Mouse (Mus musculus): ENCODE measurements around the gene Gm10181. TPM values are rescaled to one million over a fixed set of nuclear protein-coding genes. Genes with fewer than 3 reads are reported as not detected.

The Gm10181 gene
- not detected for polyA plus RNA-seq (2021)

DNA sequence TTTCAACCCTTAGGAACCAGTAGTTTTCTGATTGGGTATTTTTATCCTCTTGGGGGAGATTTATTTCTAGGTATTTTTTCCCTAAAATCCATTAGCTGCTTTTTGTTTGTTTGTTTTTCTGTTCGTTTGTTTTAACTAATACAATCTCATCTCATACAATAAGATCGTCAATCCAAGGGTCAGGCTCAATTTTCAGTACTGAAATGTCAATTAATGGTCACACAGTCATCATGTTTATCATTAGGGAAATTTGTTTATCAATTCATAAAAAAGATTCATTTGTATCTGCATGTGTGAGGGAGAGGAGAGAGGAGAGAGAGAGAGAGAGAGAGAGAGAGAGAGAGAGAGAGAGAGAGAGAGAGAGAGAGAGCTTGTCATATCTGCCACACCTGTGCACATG is at the start of gene Gm10181:
TSS of gene Gm10181 (plus strand) at position 301 of the 400 bp plus-strand sequence.
- CTCF ChIA-PET = no interaction called here

DNA sequence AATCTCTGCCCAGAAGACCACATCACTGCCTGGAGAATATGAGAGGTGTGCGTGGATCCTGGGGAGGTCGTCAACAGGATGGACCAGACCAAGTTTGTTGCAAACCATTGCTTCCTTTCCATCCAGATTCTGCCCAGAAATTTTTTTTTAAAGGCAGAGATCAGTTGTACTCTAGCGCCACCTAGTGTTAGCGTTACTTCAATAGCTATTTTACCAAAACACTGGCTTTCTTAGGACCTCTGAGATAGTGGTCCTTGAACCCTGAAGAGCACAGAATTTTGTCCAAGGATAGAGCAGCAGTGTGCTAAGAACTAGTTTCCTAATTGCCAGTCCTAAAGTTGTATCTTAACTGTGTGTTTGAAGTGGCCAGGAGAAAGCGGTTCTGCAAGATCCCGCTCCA is 47.6 kb upstream of the Gm10181 start:
- peak; percentile 79 for TF ChIP-seq CTCF (IDR thresholded peaks at IDR 0.05)
- in situ Hi-C loops (cut with MboI; ENCODE audit: low pct_unique_long_range_greater_than_20kb) = loop anchor here (5.0 to 25.0 kb wide), 5 partner anchors 61 to 904 kb away; partner anchors contain the start of gene Tbx20
- no peaks in the 10 kb centered on the region for H3K27me3 ChIP-seq
- POLR2A ChIA-PET = no interaction called here
- DNase-seq (ENCODE audit: low read depth, low spot score) (no peak), ATAC-seq (no peak)
- CTCF ChIA-PET = interaction anchor here (0.8 to 3.3 kb wide), 15 partner anchors 9 to 341 kb away, joined by 3 to 18 read pairs (median 4); no protein-coding TSS in a partner anchor

More for the DNA sequence above, at the start of gene Gm10181:
- in situ Hi-C loops (cut with MboI; ENCODE audit: low pct_unique_long_range_greater_than_20kb) = no loop called here
- POLR2A ChIA-PET = no interaction called here
- DNase-seq (ENCODE audit: low read depth, low spot score) (no peak), ATAC-seq (no peak)
- no peak for TF ChIP-seq CTCF (IDR thresholded peaks at IDR 0.05)
- no peaks in the 10 kb centered on the region for H3K27me3 ChIP-seq

DNA sequence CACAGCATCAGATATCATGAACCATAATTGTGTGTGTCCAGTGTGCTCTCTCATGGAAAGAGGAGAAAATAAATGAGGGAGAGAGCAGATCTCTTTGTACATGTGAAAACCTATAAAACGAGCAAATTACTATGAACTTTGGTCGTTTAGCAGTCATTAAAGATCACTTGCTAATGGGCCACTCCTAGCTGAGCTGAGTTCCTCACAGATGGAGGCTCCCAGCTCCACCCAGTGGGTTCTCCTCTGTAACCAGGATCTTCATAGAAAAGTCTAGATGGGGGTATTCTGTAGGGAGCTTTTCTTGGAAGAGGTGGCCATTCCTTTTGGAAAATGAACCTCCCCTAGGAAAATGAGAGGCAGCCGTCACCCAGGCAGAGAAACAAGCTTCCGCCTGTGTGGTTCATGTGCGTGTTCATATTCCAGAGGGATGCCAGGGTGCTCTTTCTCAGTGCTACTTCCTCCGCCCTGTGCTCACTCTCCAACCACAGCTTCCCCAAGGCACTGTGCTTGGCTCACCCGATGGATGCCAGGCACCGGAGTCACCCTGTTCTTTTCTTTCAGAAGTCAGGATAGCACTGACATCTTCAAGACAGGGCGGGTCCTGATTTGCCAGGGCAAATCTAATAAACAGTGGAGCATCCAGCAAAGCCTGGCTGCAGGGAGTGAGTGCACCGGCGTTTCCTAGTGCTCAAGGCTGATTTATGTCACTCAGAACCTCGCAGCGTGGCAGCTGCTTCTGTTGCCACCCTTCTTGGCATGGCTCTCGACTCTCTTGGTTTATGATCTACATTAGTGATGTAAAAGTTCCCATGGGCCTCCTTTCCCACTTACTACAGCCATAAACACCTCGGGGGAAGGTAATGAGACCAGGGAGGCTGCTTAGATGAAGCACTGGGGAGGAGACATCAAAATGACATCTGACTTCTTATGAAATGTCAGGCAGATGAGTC is 46.8 kb upstream of the Gm10181 start:
- in situ Hi-C loops (cut with MboI; ENCODE audit: low pct_unique_long_range_greater_than_20kb) = loop anchor here (5.0 to 25.0 kb wide), 5 partner anchors 60 to 905 kb away; partner anchors contain the start of gene Tbx20
- POLR2A ChIA-PET = interaction anchor here (0.6 kb wide), 1 partner anchor 1254 kb away, joined by 5 read pairs; no protein-coding TSS in a partner anchor
- no peaks in the 10 kb centered on the region for H3K27me3 ChIP-seq
- DNase-seq (ENCODE audit: low read depth, low spot score) (peak; percentile 76), ATAC-seq (peak; percentile 72)
- no peak for TF ChIP-seq CTCF (IDR thresholded peaks at IDR 0.05)
- CTCF ChIA-PET = interaction anchor here (0.8 to 3.3 kb wide), 17 partner anchors 9 to 342 kb away, joined by 3 to 18 read pairs (median 3); no protein-coding TSS in a partner anchor

DNA sequence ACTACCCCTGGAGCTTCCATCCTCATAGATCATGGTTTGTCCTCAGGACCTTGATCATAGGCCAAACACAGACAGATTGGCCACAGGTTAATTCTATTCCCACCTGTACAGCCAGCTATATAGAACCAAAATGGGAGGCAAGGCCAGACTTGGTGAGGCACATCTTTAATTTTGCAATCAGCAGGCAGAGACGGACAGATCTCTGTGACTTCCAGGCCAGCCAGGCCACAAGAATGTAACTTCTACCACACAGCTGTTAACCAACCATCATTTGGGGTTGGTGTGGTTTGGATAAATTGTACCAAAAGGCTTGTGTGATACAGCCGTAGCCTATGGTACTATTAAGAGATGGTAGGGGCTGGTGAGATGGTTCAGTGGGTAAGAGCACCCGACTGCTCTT is 44.9 kb upstream of the Gm10181 start:
- DNase-seq (ENCODE audit: low read depth, low spot score) = no peak
- in situ Hi-C loops (cut with MboI; ENCODE audit: low pct_unique_long_range_greater_than_20kb) = loop anchor here (5.0 to 25.0 kb wide), 5 partner anchors 58 to 907 kb away; partner anchors contain the start of gene Tbx20
- ATAC-seq = no peak
- no peak for TF ChIP-seq CTCF (IDR thresholded peaks at IDR 0.05)
- no peaks in the 10 kb centered on the region for H3K27me3 ChIP-seq
- POLR2A ChIA-PET = no interaction called here
- CTCF ChIA-PET = interaction anchor here (1.6 kb wide), 1 partner anchor 107 kb away, joined by 3 read pairs; no protein-coding TSS in a partner anchor

DNA sequence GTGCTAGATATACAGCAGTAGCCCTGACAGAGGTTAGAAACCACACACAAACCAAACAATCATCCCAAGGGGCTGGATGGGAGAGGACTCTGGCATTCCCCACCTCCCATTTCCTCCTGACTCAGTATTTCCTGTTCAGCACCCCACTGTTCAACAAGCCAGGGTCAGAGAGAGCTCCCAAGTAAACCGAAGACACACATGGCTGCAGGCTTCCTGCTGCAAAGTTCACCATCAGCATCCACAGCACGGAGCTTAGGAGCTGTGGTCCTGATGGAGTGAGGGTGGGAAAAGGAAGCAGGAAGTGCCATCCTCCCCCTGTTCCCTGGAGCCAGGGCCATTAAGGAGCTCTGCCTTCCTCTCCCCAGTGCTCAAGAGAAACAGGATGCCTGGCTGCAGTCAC is 40.9 kb upstream of the Gm10181 start:
- in situ Hi-C loops (cut with MboI; ENCODE audit: low pct_unique_long_range_greater_than_20kb) = loop anchor here (25.0 kb wide), 2 partner anchors 511 to 911 kb away; no protein-coding TSS in a partner anchor
- TF ChIP-seq CTCF (IDR thresholded peaks at IDR 0.05) = no peak
- ChIA-PET CTCF (interaction anchor here (1.3 to 1.4 kb wide), 2 partner anchors 21 to 56 kb away, joined by 3 to 5 read pairs; no protein-coding TSS in a partner anchor), POLR2A (no interaction called here)
- ATAC-seq (no peak), DNase-seq (ENCODE audit: low read depth, low spot score) (no peak)
- H3K27me3 ChIP-seq = no peaks in the 10 kb centered on the region

DNA sequence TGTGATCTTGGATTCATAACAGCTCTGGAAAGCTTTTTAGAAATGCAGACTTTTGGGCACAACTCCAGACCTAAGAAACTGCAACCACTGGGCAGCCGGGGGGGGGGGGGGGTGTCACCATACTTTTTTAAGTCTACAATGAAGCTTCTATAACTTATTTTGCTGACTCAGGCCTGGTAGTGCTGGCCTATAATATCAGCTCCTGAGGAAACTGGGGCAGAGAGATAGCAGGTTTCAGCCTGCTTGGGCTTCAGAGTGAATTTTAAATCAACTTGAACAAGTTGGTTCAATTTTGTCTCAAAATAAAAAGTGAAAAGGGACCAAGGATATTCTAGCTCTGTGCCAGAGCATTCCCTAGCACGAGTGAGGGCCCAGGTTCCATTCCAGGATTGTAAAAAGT is 40.3 kb upstream of the Gm10181 start:
- no peak for TF ChIP-seq CTCF (IDR thresholded peaks at IDR 0.05)
- H3K27me3 ChIP-seq = no peaks in the 10 kb centered on the region
- ChIA-PET CTCF (interaction anchor here (1.0 to 1.4 kb wide), 3 partner anchors 14 to 55 kb away, joined by 3 to 5 read pairs (median 3); no protein-coding TSS in a partner anchor), POLR2A (no interaction called here)
- DNase-seq (ENCODE audit: low read depth, low spot score) (no peak), ATAC-seq (no peak)
- in situ Hi-C loops (cut with MboI; ENCODE audit: low pct_unique_long_range_greater_than_20kb) = loop anchor here (25.0 kb wide), 2 partner anchors 512 to 912 kb away; no protein-coding TSS in a partner anchor

DNA sequence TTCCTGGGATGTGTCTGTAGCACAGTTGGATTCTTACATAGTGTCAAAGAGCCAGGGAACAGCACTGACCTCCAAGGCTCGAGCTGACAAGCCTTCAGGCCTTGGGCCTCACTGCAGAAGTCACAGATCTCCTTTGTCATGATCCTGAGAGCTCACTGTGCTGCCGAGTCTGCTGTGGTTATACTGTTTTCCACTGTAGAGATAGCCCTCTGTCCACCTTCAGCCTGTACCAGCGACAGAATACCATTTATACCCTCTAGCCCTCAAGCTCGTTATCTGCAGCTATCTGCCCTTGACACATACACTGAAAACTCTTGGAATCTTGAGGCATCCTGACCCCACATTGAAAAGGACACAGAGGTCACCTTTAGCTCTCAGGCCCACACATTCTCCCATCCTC is 37.3 kb upstream of the Gm10181 start:
- ChIA-PET CTCF (interaction anchor here (0.8 kb wide), 1 partner anchor 8 kb away, joined by 3 read pairs; no protein-coding TSS in a partner anchor), POLR2A (no interaction called here)

DNA sequence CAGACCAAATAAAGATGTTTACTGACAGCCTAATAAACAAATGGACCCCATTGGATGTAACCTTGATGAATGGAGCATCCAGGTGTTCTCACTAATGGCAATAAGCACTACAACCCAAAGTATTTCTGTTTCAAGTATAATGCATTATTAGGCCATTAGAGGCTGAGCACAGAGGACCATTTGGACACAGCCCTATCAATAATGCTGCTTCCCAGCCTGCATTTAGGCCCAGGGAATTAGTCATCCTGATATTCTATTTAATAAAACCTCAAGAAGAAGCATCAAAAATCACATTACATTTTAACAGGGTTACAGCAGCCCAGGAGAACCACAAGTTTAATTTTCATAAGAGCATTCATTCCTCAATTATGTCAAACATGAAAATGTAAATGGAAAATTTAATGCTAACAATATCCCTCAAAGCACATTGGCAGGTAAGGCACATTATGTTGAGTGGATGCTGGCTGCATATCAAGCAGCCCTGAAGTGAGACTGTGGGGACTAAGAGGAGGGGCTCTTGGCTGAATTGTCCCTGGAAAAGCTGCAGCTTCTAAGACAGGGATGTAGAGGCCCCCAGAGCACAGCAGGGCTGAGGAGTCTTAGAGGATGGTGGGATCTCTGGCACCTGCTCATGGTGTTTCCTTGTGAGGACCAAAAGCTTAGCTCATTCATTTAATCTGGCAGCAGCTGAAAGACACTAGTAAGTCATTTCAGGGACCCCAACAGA is 33.4 kb upstream of the Gm10181 start:
- in situ Hi-C loops (cut with MboI; ENCODE audit: low pct_unique_long_range_greater_than_20kb) = no loop called here
- no peak for TF ChIP-seq CTCF (IDR thresholded peaks at IDR 0.05)

More for the DNA sequence above, 37.3 kb upstream of the Gm10181 start:
- DNase-seq (ENCODE audit: low read depth, low spot score) (no peak), ATAC-seq (no peak)
- in situ Hi-C loops (cut with MboI; ENCODE audit: low pct_unique_long_range_greater_than_20kb) = no loop called here
- no peaks in the 10 kb centered on the region for H3K27me3 ChIP-seq
- no peak for TF ChIP-seq CTCF (IDR thresholded peaks at IDR 0.05)

DNA sequence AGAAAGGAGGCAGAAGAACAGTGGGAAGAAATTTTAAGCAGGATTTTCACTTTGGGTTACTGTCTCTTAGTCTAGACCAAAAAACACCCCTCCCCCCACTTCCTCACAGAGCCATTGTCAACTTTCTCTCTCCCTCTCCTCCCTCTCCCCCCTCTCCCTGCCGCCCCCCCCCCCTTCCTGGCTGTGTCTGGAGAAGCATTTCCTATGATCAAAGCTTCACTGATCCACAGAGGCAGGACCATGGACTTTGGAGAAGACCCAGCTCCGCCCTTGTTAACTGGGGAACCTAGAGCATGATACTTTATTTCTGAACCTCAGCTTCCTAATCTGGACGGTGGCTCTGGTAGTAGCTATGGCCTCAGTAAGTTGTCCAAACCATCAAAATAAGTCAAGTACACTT is 30.5 kb upstream of the Gm10181 start:
- H3K27me3 ChIP-seq = no peaks in the 10 kb centered on the region
- ChIA-PET POLR2A (no interaction called here), CTCF (interaction anchor here (1.1 kb wide), 1 partner anchor 16 kb away, joined by 3 read pairs; no protein-coding TSS in a partner anchor)
- no peak for TF ChIP-seq CTCF (IDR thresholded peaks at IDR 0.05)
- in situ Hi-C loops (cut with MboI; ENCODE audit: low pct_unique_long_range_greater_than_20kb) = no loop called here
- ATAC-seq (no peak), DNase-seq (ENCODE audit: low read depth, low spot score) (no peak)

More for the DNA sequence above, 33.4 kb upstream of the Gm10181 start:
- DNase-seq (ENCODE audit: low read depth, low spot score) = no peak
- CTCF ChIA-PET = interaction anchor here (1.0 kb wide), 1 partner anchor 49 kb away, joined by 3 read pairs; no protein-coding TSS in a partner anchor
- no peak for ATAC-seq
- H3K27me3 ChIP-seq = no peaks in the 10 kb centered on the region
- POLR2A ChIA-PET = no interaction called here

DNA sequence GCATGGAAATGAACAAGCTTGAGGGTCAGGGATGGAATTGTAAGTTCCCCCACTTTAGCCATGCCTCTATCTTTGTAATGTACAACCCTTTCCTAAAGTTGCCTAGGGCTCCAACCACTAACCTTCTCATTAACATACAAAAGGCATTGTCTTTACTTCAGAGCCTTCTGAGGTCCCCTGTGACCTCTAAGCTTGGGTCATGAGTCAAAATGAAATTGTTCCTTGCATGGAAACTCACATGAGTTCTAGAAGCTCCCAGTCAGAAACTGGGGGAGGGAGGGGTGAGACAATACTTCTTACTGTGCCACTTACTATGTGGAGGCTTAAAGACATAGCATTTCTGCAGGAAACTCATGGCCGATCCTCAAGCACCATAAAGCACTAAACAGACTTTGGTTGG is 16.6 kb upstream of the Gm10181 start:
- no peak for DNase-seq (ENCODE audit: low read depth, low spot score)
- CTCF ChIA-PET = interaction anchor here (1.0 kb wide), 1 partner anchor 31 kb away, joined by 3 read pairs; no protein-coding TSS in a partner anchor
- ATAC-seq = no peak
- no peak for TF ChIP-seq CTCF (IDR thresholded peaks at IDR 0.05)
- H3K27me3 ChIP-seq = peaks cover 3% of the 10 kb centered on the region
- in situ Hi-C loops (cut with MboI; ENCODE audit: low pct_unique_long_range_greater_than_20kb) = no loop called here
- POLR2A ChIA-PET = no interaction called here

Measured in Patski (cell line).